Mouse (Mus musculus) MEL (cell line): ENCODE measurements at regions not wholly inside any gene's neighbourhood (a gene's known extent, or its start where the extent isn't known, plus 50 kb on each side); places are given as distances from the start of the nearest gene placed in this dataset.

Experiments used
- DNase-seq: peaks from one replicate; pipeline ENCODE4 v3.0.0; 2011; ENCODE audit warnings: low read depth, low spot score
- H3K27ac ChIP-seq: 2 replicates; pipeline ENCODE4 v1.5.1; 2012; ENCODE audit warnings: low read depth, mild to moderate bottlenecking, control low read depth, low read length, moderate library complexity; ENCODE audit not compliant: control insufficient read depth
- H3K27me3 ChIP-seq, 2 experiments: fragments of 150-350 bp in 1 of 2; sonication (generic) in 1 of 2; 2 replicates each; pipeline ENCODE4 v1.6.1; 2012; ENCODE audit warnings: low read length in 2 of 2, mild to moderate bottlenecking in 2 of 2, improper control_type of control experiment in 1 of 2, moderate library complexity in 1 of 2; ENCODE audit not compliant: insufficient read depth in 2 of 2, control insufficient read depth in 1 of 2
- H3K36me3 ChIP-seq, 2 experiments: 2 replicates each; pipeline ENCODE4 v1.6.1; 2012 to 2014; ENCODE audit warnings: low read length in 2 of 2, improper control_type of control experiment in 1 of 2, inconsistent platforms in 1 of 2, mild to moderate bottlenecking in 1 of 2; ENCODE audit not compliant: insufficient read depth in 2 of 2, control insufficient read depth in 1 of 2
- H3K4me1 ChIP-seq, 2 experiments: fragments of 150-350 bp in 1 of 2; sonication (generic) in 1 of 2; 2 replicates each; pipeline ENCODE4 v1.6.1; 2012; ENCODE audit warnings: low read length in 2 of 2, improper control_type of control experiment in 1 of 2, mild to moderate bottlenecking in 1 of 2; ENCODE audit not compliant: insufficient read depth in 2 of 2, control insufficient read depth in 1 of 2
- H3K4me3 ChIP-seq, 2 experiments: fragments of 150-350 bp in 1 of 2; sonication (generic) in 1 of 2; 2 replicates each; pipeline ENCODE4 v1.5.1; 2012; ENCODE audit warnings: low read depth in 2 of 2, low read length in 2 of 2, mild to moderate bottlenecking in 2 of 2, moderate library complexity in 2 of 2, control low read depth in 1 of 2, improper control_type of control experiment in 1 of 2; ENCODE audit not compliant: control insufficient read depth in 1 of 2, insufficient read depth in 1 of 2
- H3K79me2 ChIP-seq: 2 replicates; pipeline ENCODE4 v1.6.1; 2012; ENCODE audit warnings: mild to moderate bottlenecking, low read length, moderate library complexity; ENCODE audit not compliant: control insufficient read depth, poor library complexity, insufficient read depth
- H3K9ac ChIP-seq: 2 replicates; pipeline ENCODE4 v1.6.1; 2012; ENCODE audit warnings: low read depth, mild to moderate bottlenecking, control low read depth, low read length, moderate library complexity; ENCODE audit not compliant: control insufficient read depth, poor library complexity, severe bottlenecking
- H3K9me3 ChIP-seq: fragments of 150-350 bp; sonication (generic); replicated peaks from 2 replicates; pipeline ENCODE4 v1.6.1; 2012; ENCODE audit warnings: mild to moderate bottlenecking, low read length, improper control_type of control experiment, moderate library complexity; ENCODE audit not compliant: insufficient read depth
- CHD1 ChIP-seq: IDR thresholded peaks from 2 replicates; pipeline ENCODE4 v1.6.1; 2012; ENCODE audit warnings: low read depth, mild to moderate bottlenecking, inconsistent platforms, low read length, improper control_type of control experiment
- CTCF ChIP-seq, 3 experiments: IDR thresholded peaks in 2 of 3; conservative IDR thresholded peaks in 1 of 3; 2 replicates each; pipeline ENCODE4 v1.5.1; 2011 to 2012; ENCODE audit warnings: low read length in 3 of 3, low read depth in 2 of 3, mild to moderate bottlenecking in 2 of 3, improper control_type of control experiment in 1 of 3, inconsistent platforms in 1 of 3, mixed read lengths in 1 of 3, moderate library complexity in 1 of 3; ENCODE audit not compliant: control insufficient read depth in 1 of 3, insufficient read depth in 1 of 3, poor library complexity in 1 of 3, severe bottlenecking in 1 of 3
- E2F4 ChIP-seq: IDR thresholded peaks from 2 replicates; pipeline ENCODE4 v1.6.1; 2011; ENCODE audit warnings: low read depth, low read length, improper control_type of control experiment, borderline replicate concordance
- ELF1 ChIP-seq: IDR thresholded peaks from 2 replicates; pipeline ENCODE4 v1.6.1; 2014; ENCODE audit warnings: low read depth, mild to moderate bottlenecking, inconsistent platforms, low read length, improper control_type of control experiment, moderate library complexity
- ETS1 ChIP-seq: IDR thresholded peaks from 2 replicates; pipeline ENCODE4 v1.6.1; 2012; ENCODE audit warnings: low read depth, mild to moderate bottlenecking, inconsistent platforms, low read length, improper control_type of control experiment, moderate library complexity
- GATA1 ChIP-seq: IDR thresholded peaks from 2 replicates; pipeline ENCODE4 v1.6.1; 2011; ENCODE audit warnings: low read depth, low read length, improper control_type of control experiment
- HCFC1 ChIP-seq: IDR thresholded peaks from 2 replicates; pipeline ENCODE4 v1.6.1; 2012; ENCODE audit warnings: low read depth, mild to moderate bottlenecking, inconsistent platforms, low read length, improper control_type of control experiment, moderate library complexity
- KAT2A ChIP-seq: conservative IDR thresholded peaks from 2 replicates; pipeline ENCODE4 v1.6.1; 2012; ENCODE audit warnings: low read depth, low read length, improper control_type of control experiment, inconsistent platforms
- MAX ChIP-seq: IDR thresholded peaks from 2 replicates; pipeline ENCODE4 v1.6.1; 2011; ENCODE audit warnings: low read length, improper control_type of control experiment
- MAZ ChIP-seq: IDR thresholded peaks from 2 replicates; pipeline ENCODE4 v1.6.1; 2012; ENCODE audit warnings: low read depth, mild to moderate bottlenecking, inconsistent platforms, low read length, improper control_type of control experiment
- MXI1 ChIP-seq: IDR thresholded peaks from 2 replicates; pipeline ENCODE4 v1.6.1; 2011; ENCODE audit warnings: mild to moderate bottlenecking, low read depth, low read length, improper control_type of control experiment
- MYB ChIP-seq: IDR thresholded peaks from 2 replicates; pipeline ENCODE4 v1.6.1; 2011; ENCODE audit warnings: mild to moderate bottlenecking, low read depth, low read length, improper control_type of control experiment
- MYC ChIP-seq: IDR thresholded peaks from 2 replicates; pipeline ENCODE4 v1.6.1; 2011; ENCODE audit warnings: low read depth, mild to moderate bottlenecking, low read length, improper control_type of control experiment, moderate library complexity
- NELFE ChIP-seq: IDR thresholded peaks from 2 replicates; pipeline ENCODE4 v1.6.1; 2011; ENCODE audit warnings: low read depth, low read length, improper control_type of control experiment
- NRF1 ChIP-seq: IDR thresholded peaks from 2 replicates; pipeline ENCODE4 v1.6.1; 2014; ENCODE audit warnings: low read depth, mild to moderate bottlenecking, inconsistent platforms, low read length, improper control_type of control experiment, moderate library complexity; ENCODE audit not compliant: poor library complexity, insufficient read depth, severe bottlenecking
- POLR2A ChIP-seq, 2 experiments: IDR thresholded peaks; 2 replicates each; pipeline ENCODE4 v1.6.1; 2011 to 2012; ENCODE audit warnings: low read length in 2 of 2, mild to moderate bottlenecking in 2 of 2, control low read depth in 1 of 2, improper control_type of control experiment in 1 of 2, low read depth in 1 of 2, moderate library complexity in 1 of 2; ENCODE audit not compliant: control insufficient read depth in 1 of 2, insufficient read depth in 1 of 2, poor library complexity in 1 of 2
- POLR2AphosphoS5 ChIP-seq: IDR thresholded peaks from 2 replicates; pipeline ENCODE4 v1.6.1; 2012; ENCODE audit warnings: low read depth, borderline replicate concordance, mild to moderate bottlenecking, inconsistent platforms, low read length, moderate library complexity, mixed read lengths
- RAD21 ChIP-seq: IDR thresholded peaks from 2 replicates; pipeline ENCODE4 v1.6.1; 2011; ENCODE audit warnings: mild to moderate bottlenecking, low read depth, low read length, improper control_type of control experiment
- SIN3A ChIP-seq: IDR thresholded peaks from 2 replicates; pipeline ENCODE4 v1.6.1; 2012; ENCODE audit warnings: low read length, improper control_type of control experiment, inconsistent platforms
- SMC3 ChIP-seq: IDR thresholded peaks from 2 replicates; pipeline ENCODE4 v1.6.1; 2011; ENCODE audit warnings: low read depth, low read length, improper control_type of control experiment
- TAL1 ChIP-seq: IDR thresholded peaks from 2 replicates; pipeline ENCODE4 v1.6.1; 2012; ENCODE audit warnings: mild to moderate bottlenecking, inconsistent platforms, low read length, moderate library complexity, mixed read lengths
- TBP ChIP-seq: IDR thresholded peaks from 2 replicates; pipeline ENCODE4 v1.8.0; 2011; ENCODE audit warnings: low read depth, low read length, improper control_type of control experiment
- TCF12 ChIP-seq: IDR thresholded peaks from 2 replicates; pipeline ENCODE4 v1.6.1; 2014; ENCODE audit warnings: low read depth, mild to moderate bottlenecking, inconsistent platforms, low read length, improper control_type of control experiment, moderate library complexity
- USF2 ChIP-seq, 2 experiments: IDR thresholded peaks; 2 replicates each; pipeline ENCODE4 v1.6.1; 2011 to 2012; ENCODE audit warnings: improper control_type of control experiment in 2 of 2, low read length in 2 of 2, borderline replicate concordance in 1 of 2, inconsistent platforms in 1 of 2, low read depth in 1 of 2, mild to moderate bottlenecking in 1 of 2; ENCODE audit not compliant: insufficient read depth in 1 of 2
- ZC3H11A ChIP-seq: IDR thresholded peaks from 2 replicates; pipeline ENCODE4 v1.6.1; 2012; ENCODE audit warnings: low read depth, mild to moderate bottlenecking, inconsistent platforms, low read length, improper control_type of control experiment
- ZMIZ1 ChIP-seq: IDR thresholded peaks from 2 replicates; pipeline ENCODE4 v1.6.1; 2012; ENCODE audit warnings: low read depth, mild to moderate bottlenecking, inconsistent platforms, low read length, improper control_type of control experiment, moderate library complexity
- ZNF384 ChIP-seq: IDR thresholded peaks from 2 replicates; pipeline ENCODE4 v1.6.1; 2012; ENCODE audit warnings: low read depth, mild to moderate bottlenecking, inconsistent platforms, low read length, improper control_type of control experiment

GRCm38 (mm10) chr13:59925845-59926481, 103.0 kb upstream of the Tut7 start:
- H3K9me3 ChIP-seq = no peaks in the 10 kb centered on the region
- no peak overlapping the region for H3K9ac ChIP-seq
- TF ChIP-seq TCF12 (no peak), ELF1 (no peak), GATA1 (no peak), ZC3H11A (no peak), NELFE (no peak), MYC (no peak), TBP (no peak), MAX (no peak), ZNF384 (no peak), POLR2AphosphoS5 (no peak), MXI1 (no peak), USF2 (IDR thresholded peaks at IDR 0.05; ENCODE audit: borderline replicate concordance in 1 of 2, insufficient read depth in 1 of 2, low read depth in 1 of 2, low read length in 2 of 2) (no peak), HCFC1 (no peak), MYB (no peak), MAZ (no peak), SIN3A (no peak), ETS1 (no peak), RAD21 (no peak), SMC3 (no peak)
- no peak for DNase-seq
- no peaks in the 10 kb centered on the region for H3K4me1 ChIP-seq
- no peaks in the 10 kb centered on the region for H3K36me3 ChIP-seq
- no peak overlapping the region for H3K4me3 ChIP-seq
- no peaks in the 10 kb centered on the region for H3K79me2 ChIP-seq
- no peak overlapping the region for H3K27ac ChIP-seq
- no peaks in the 10 kb centered on the region for H3K27me3 ChIP-seq

- H3K4me3 ChIP-seq = no peak overlapping the region
- no peaks in the 10 kb centered on the region for H3K9me3 ChIP-seq
- H3K4me1 ChIP-seq = no peaks in the 10 kb centered on the region
- no peak for DNase-seq
- no peaks in the 10 kb centered on the region for H3K36me3 ChIP-seq
- no peak overlapping the region for H3K27ac ChIP-seq
- no peaks in the 10 kb centered on the region for H3K79me2 ChIP-seq
- TF ChIP-seq ZC3H11A = no peak
- TF ChIP-seq NRF1 = no peak
- no peak for TF ChIP-seq NELFE
- TF ChIP-seq RAD21 = no peak
- no peak for TF ChIP-seq KAT2A
- TF ChIP-seq CTCF (IDR thresholded peaks at IDR 0.05 in 2 of 3, conservative IDR thresholded peaks at IDR 0.05 in 1 of 3; ENCODE audit: control insufficient read depth in 1 of 3, insufficient read depth in 1 of 3, low read depth in 2 of 3, low read length in 3 of 3, poor library complexity in 1 of 3, severe bottlenecking in 1 of 3) = no peak
- TF ChIP-seq CHD1 = no peak
- TF ChIP-seq MXI1 = no peak
- TF ChIP-seq E2F4 = no peak
- TF ChIP-seq ETS1 = no peak
- no peak for TF ChIP-seq USF2 (IDR thresholded peaks at IDR 0.05; ENCODE audit: borderline replicate concordance in 1 of 2, insufficient read depth in 1 of 2, low read depth in 1 of 2, low read length in 2 of 2)
- no peak for TF ChIP-seq TBP
- TF ChIP-seq TAL1 = no peak
- TF ChIP-seq ZMIZ1 = no peak
- TF ChIP-seq POLR2A (IDR thresholded peaks at IDR 0.05; ENCODE audit: control insufficient read depth in 1 of 2, insufficient read depth in 1 of 2, low read depth in 1 of 2, low read length in 2 of 2, poor library complexity in 1 of 2) = no peak
- TF ChIP-seq SMC3 = no peak
- TF ChIP-seq ZNF384 = no peak
- no peak for TF ChIP-seq MYC
- H3K27me3 ChIP-seq = no peaks in the 10 kb centered on the region; a peak in 1 of 4 replicates
- no peak overlapping the region for H3K9ac ChIP-seq
These were observed 94.2 kb upstream of the Tut7 start for GRCm38 (mm10) chr13:59917185-59917584.
